Mouse (Mus musculus) layer of hippocampus, adult 18-20 months (tissue): ENCODE measurements around the gene Timp2. TPM values are rescaled to one million over a fixed set of nuclear protein-coding genes. Genes with fewer than 3 reads are reported as not detected.

ENCODE experiments used
- DNase-seq, 2 experiments: peaks; one replicate each; pipeline ENCODE4 v3.0.0; 2022; ENCODE audit warnings: low spot score in 2 of 2
- total RNA-seq, 2 experiments: library from RNA; stranded (reverse); gene quantifications; 2 replicates each; pipeline ENCODE4 v1.2.3; 2021

Timp2 gene
- total RNA-seq, 2 experiments from 2014 or later, result 201 to 256 TPM

GRCm38 (mm10) chr11:118298810-118299209 is 56.7 kb downstream of the Timp2 start:
- no peak for DNase-seq

DNA sequence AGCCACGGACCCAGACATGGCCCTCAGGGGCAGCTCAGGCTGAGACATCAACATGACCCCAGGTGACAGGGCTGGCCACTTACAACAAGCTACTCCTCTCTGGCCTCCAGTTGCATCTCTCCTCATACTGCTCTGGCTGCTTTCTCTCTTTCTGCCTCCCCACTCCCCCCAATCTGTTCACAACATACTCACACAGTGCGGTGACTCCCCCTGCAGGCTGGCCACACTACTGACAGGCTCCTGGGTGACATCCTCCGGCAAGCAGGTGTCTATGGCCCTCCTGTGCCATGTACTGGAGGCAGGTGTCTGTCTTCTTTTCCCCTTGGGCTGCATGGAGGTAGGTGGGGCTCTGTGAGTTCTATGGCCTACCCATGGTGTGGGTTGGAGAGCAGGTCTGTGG is 57.6 kb downstream of the Timp2 start:
- DNase-seq, result no peak

DNA sequence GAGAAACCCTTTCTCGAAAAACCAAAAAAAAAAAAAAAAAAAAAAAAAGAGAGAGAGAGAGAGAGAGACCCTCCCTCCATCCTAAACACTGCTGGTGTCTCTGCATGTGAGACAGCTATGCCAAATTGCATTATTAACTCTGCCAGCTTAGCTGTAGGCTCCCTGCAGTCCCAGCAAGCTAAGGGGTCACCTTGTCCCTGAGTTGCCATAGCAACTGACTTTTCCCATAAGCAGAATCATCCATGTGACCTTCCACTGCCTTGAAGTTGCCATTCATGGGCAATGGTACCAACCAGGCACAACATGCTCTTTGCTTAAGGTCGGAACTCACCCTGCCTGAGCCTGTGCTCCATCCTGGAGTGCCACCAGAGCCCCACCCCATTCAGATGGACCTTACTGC is 60.5 kb downstream of the Timp2 start:
- no peak for DNase-seq

DNA sequence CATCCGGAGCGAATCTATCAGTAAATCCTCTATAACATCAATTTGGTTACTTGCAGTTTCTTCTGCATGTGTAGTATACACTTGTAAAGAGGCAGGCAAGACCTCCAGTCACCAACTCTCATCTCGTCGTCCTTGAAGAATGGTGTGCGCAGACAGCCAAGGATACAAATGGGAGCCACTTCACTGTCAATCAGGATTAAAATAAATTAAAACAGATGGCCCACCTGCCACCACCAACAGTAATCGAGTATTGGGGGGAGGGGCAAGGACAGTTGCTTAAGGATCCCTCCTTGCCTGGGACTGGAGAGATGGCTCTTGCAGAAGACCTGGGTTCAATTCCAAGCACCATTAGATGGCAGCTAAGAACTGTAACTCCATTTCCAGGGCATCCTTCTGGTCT is 62.9 kb downstream of the Timp2 start:
- no peak for DNase-seq

GRCm38 (mm10) chr11:118289999-118290889 is 65.3 kb downstream of the Timp2 start, which contains the start of gene Usp36:
TSS of gene Usp36 (minus strand) at chr11:118290244.
- DNase-seq, result peak; percentile 100

DNA sequence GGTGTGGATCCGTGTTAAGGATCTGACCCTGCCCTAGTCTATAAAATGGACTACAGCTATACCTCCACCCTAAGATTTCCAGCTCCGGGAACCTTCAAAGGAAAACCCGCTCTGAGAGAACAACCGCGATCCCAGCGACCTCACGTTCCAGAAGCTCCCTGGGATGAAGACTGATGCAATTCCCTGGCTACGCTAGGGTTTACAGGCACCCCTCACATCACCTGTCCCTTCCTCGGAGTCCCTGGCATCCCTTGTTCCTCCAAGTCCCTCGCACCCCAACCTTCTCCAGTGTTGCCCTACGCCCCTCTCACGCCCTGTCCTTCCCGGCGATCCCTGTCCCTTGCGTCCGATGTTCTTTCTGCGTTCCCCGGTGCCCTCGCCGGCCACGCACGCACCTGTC is 66.0 kb downstream of the Timp2 start:
- DNase-seq, result no peak

DNA sequence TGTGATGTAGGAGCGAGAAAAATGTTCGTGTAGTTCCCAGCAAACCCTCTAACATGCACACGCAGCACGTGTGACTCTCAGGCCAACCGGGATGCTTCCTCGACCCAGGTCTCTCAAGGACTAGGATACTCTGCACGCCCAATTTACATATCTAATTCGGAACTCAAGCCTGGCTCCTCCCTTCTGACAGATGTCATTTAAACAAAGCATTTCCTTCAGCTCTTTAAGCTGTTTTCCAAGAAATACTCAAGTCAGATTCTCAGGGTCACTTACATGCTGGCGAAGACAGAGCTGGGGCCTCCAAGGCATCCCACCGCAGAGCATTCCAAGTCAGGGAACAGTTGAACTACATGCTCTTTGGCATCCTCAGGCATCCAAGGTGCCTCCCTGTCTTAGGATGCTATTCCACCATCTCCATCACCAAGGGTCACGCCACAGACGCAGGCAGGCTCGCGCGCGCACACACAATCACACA is 66.5 kb downstream of the Timp2 start:
- no peak for DNase-seq

DNA sequence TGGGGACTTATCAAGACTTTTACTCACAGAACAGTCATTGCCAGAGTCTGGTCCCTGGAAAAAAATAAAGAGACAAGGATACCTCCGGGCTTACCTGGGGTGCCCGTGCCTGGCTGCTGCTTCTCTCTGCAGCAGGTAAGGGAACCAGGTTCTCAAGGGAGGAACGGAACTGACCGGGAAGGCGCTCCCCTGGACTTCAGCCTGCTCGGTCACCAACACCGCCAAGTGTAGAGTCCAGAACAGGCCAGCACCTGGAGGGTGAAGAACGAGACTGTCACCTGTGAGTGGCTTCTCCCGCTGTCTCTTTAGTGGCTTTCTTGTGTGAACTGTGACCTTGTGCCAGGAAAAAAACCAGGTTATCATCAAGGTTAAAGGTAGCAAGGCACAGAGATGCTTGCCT is 68.0 kb downstream of the Timp2 start:
- no peak for DNase-seq

GRCm38 (mm10) chr11:118286434-118286833 is 69.1 kb downstream of the Timp2 start:
- no peak for DNase-seq

GRCm38 (mm10) chr11:118285791-118286190 is 69.7 kb downstream of the Timp2 start:
- no peak for DNase-seq

DNA sequence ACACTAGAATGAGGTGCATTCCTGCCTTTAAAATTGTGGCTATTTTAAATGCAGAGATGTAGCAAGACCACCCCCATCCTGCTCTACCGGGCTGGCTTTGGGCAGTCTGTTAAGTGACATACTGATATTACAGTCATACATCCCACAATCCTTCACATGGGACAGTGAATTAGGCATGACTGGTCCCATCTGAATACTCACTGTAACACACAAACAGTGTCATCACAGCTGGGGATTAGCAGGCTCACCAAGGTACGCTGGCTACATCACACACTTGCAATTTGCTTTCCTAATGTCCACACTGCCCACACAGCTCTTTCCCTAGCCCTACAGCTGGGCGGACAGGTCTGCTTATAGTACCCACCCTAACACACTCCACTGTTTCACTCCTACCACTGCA is 75.3 kb downstream of the Timp2 start:
- no peak for DNase-seq

DNA sequence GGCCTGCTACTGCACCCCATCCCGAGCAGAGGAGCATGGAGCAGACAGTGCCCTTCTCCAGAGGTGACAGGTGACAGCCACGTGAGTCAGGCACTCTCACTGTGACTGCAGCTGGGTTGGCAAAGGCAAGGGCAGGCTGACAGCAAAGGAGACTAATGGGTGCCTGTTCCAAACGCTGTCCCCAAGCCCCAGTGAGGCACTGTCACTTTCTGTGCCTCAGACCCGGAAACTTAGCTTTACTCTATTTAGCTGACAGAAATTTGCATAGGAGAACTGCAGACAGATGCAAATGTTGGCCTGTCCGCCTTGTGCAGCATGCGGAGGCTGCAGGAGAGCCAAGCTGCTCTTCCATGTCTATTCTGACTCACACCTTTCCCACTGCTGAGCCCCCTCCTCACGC is 79.2 kb downstream of the Timp2 start:
- DNase-seq, result no peak

DNA sequence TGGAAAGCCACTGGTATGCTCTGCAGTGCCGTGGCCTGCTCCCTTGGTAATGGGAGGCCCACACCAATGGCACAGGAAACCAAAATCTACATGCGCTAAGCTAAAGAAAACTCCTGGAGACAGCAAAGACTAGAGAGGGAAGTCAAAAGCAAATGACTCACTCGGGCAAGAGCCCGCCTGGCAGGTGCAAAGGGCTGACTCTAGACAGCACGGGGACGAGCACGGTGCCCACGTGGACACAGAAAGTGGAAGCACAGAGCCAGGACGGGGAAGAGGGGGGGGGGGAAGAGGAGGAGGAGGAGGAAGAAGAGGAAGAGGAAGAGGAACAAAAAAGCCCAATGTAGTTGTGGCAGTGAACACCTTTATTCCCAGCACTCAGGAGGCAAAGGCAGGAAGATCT is 80.4 kb downstream of the Timp2 start:
- DNase-seq, result no peak

GRCm38 (mm10) chr11:118269827-118270226 is 85.7 kb downstream of the Timp2 start:
- no peak for DNase-seq

DNA sequence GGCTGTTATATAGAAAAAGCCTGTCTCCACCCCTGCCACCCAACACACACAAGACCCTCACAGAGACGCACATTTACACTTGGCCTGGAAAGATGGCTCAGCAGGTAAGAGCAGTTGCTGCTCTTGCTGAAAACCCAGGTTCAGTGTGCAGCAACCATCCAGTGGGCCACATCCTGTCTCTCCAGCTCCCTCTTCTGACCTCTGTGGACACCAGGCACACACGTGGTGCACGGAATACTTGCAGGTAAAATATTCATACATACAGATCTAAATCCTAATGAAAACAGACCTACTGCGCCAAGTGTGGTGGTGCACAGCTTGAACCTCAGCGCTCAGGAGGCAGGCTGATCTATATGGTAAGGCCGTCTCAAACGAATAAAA is 88.9 kb downstream of the Timp2 start:
- DNase-seq, result no peak

- DNase-seq, result no peak
Measured at GRCm38 (mm10) chr11:118266044-118266665, 89.4 kb downstream of the Timp2 start.

GRCm38 (mm10) chr11:118265621-118266020 is 89.9 kb downstream of the Timp2 start:
- DNase-seq, result no peak

- peak; percentile 56 to 81 for DNase-seq
Measured at GRCm38 (mm10) chr11:118263146-118263545, 92.4 kb downstream of the Timp2 start.

GRCm38 (mm10) chr11:118260081-118260480 is 95.5 kb downstream of the Timp2 start:
- no peak for DNase-seq

- DNase-seq, result no peak
Measured at GRCm38 (mm10) chr11:118259580-118259979, 96.0 kb downstream of the Timp2 start.

DNA sequence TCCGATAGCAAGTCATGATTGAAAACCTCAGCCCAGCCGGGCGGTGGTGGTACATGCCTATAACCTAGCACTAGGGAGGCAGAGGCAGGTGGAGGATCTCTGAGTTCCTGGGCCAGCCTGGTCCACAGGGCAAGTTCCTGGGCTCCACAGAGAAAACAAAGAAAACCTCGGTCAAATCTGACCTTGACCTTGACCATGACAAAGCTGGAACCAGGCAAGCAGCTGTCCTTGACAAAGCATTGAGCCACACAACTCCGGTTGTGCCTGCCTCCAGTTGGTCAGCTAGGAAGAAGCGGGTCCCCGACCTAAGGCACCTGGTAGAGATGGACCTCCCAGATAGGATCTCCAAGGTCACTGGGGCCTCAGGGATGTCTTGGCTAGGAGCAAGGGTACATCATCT is 99.2 kb downstream of the Timp2 start:
- DNase-seq, result no peak

DNA sequence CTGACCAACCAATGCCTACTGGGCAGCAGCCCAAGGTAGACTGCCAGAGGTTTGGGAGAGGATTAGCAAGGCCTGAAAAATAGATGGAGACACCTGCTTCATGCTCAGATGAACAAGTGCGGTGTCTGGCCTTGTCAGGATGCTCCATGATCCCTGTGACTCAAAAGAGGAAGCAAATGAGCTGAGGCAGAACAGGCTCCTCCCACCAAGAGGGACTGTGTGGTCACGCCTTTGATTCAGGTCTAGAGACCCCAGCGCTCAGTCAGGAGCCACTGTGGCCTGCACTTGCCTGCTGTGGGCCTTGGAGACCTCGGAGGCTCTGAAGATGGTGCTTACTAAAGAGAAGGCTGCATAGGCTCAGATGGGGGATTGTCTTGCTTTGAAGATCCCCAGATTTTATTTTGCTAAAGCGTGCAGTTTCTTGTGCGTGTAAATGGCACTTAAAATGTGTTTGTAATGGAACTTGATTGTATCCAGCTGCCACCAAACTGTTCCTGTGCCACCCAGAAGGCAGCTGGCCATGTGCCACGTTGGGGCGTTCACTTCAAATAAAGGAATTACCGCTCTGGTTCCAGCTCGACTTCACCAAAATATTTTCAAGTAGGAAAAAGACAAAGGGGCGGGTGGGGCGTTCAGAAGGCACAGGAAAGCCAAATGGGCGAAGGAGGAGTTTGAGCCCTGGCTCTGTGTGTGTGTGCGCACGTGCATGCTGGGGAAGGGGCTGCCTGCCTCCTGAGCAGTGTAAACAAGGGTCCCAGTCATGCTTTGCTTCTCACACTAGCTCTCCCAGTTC is 101.2 kb downstream of the Timp2 start:
- DNase-seq, result peak; percentile 65 to 82
